Mouse (Mus musculus): ENCODE measurements around the gene Serpina6. TPM values are rescaled to one million over a fixed set of nuclear protein-coding genes. Genes with fewer than 3 reads are reported as not detected.

Gene Serpina6
- polyA plus RNA-seq, 1 experiment from 2014 or later: 0.63 TPM

- Histone ChIP-seq H3K9me3 (no peaks in the 10 kb centered on the region; the same call in 1 of the 2 replicates), H3K27me3 (no peaks in the 10 kb centered on the region)
Measured at GRCm38 (mm10) chr12:103655123-103656044, 1.6 kb downstream of the Serpina6 start.

GRCm38 (mm10) chr12:103653836-103654235 is 3.2 kb downstream of the Serpina6 start:
- H3K9ac ChIP-seq (replicated peaks): no peak overlapping the region
- 92% methylated on average over 2 of the region's 2 CpGs for WGBS

More at GRCm38 (mm10) chr12:103655123-103656044, 1.6 kb downstream of the Serpina6 start:
- no peak overlapping the region for H3K27ac ChIP-seq
- H3K4me2 ChIP-seq: no peak overlapping the region
- 84% methylated on average over 7 of the region's 7 CpGs for WGBS
- H3K9ac ChIP-seq (replicated peaks): no peak overlapping the region
- H3K4me1 ChIP-seq (replicated peaks): no peaks in the 10 kb centered on the region
- no peak overlapping the region for H3K4me3 ChIP-seq (replicated peaks)
- ATAC-seq (ENCODE audit: insufficient number of reproducible peaks, insufficient read depth, low FRiP score, low TSS enrichment, low read depth): no peak
- no peaks in the 10 kb centered on the region for H3K36me3 ChIP-seq

GRCm38 (mm10) chr12:103646314-103646713 is 10.7 kb downstream of the Serpina6 start:
- Histone ChIP-seq H3K4me3 (replicated peaks) (no peak overlapping the region), H3K9me3 (peaks cover 3% of the 10 kb centered on the region; the same call in 1 of the 2 replicates), H3K4me1 (replicated peaks) (no peaks in the 10 kb centered on the region), H3K4me2 (no peak overlapping the region), H3K27me3 (no peaks in the 10 kb centered on the region), H3K36me3 (no peaks in the 10 kb centered on the region), H3K9ac (replicated peaks) (no peak overlapping the region), H3K27ac (no peak overlapping the region)
- 82% methylated on average over 2 of the region's 2 CpGs for WGBS
- no peak for ATAC-seq (ENCODE audit: insufficient number of reproducible peaks, insufficient read depth, low FRiP score, low TSS enrichment, low read depth)

More at GRCm38 (mm10) chr12:103653836-103654235, 3.2 kb downstream of the Serpina6 start:
- Histone ChIP-seq H3K27ac (no peak overlapping the region), H3K36me3 (no peaks in the 10 kb centered on the region), H3K4me2 (no peak overlapping the region), H3K9me3 (peaks cover 3% of the 10 kb centered on the region; the same call in 1 of the 2 replicates), H3K27me3 (no peaks in the 10 kb centered on the region), H3K4me3 (replicated peaks) (no peak overlapping the region), H3K4me1 (replicated peaks) (no peaks in the 10 kb centered on the region)
- ATAC-seq (ENCODE audit: insufficient number of reproducible peaks, insufficient read depth, low FRiP score, low TSS enrichment, low read depth): no peak

DNA sequence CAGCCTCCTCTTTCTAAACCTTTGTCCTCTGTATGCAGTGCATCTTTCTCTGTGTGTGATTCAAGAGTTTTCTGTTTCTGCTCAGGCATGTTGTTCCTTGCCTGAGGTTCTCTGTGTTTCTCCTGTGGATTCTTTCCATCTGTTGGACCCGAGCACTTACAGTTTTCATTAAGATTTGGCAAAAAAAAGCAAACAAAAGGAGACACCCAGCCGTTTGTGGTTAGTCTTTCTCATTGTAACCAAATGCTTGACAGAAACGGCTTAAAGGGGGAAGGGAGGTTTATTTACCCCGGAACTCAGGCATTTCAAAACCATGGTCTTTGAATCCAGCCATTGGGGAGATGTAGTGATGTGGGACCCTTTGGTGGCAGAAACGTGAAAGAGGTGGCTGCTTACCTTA is 12.4 kb downstream of the Serpina6 start:
- H3K9me3 ChIP-seq: no peaks in the 10 kb centered on the region
- no peak overlapping the region for H3K4me2 ChIP-seq
- H3K9ac ChIP-seq (replicated peaks): no peak overlapping the region
- H3K27me3 ChIP-seq: no peaks in the 10 kb centered on the region
- WGBS: 48% methylated on average over 5 of the region's 5 CpGs
- no peaks in the 10 kb centered on the region for H3K36me3 ChIP-seq
- H3K4me1 ChIP-seq (replicated peaks): no peaks in the 10 kb centered on the region
- no peak overlapping the region for H3K4me3 ChIP-seq (replicated peaks)
- H3K27ac ChIP-seq: no peak overlapping the region
- ATAC-seq (ENCODE audit: insufficient number of reproducible peaks, insufficient read depth, low FRiP score, low TSS enrichment, low read depth): no peak

GRCm38 (mm10) chr12:103643818-103644217 is 13.2 kb downstream of the Serpina6 start:
- Histone ChIP-seq H3K27ac (no peak overlapping the region), H3K4me2 (no peak overlapping the region), H3K4me1 (replicated peaks) (no peaks in the 10 kb centered on the region), H3K27me3 (no peaks in the 10 kb centered on the region), H3K9ac (replicated peaks) (no peak overlapping the region), H3K9me3 (no peaks in the 10 kb centered on the region), H3K36me3 (no peaks in the 10 kb centered on the region), H3K4me3 (replicated peaks) (no peak overlapping the region)
- ATAC-seq (ENCODE audit: insufficient number of reproducible peaks, insufficient read depth, low FRiP score, low TSS enrichment, low read depth): no peak
- 79% methylated on average over 3 of the region's 3 CpGs for WGBS

- Histone ChIP-seq H3K27ac (no peak overlapping the region), H3K4me3 (replicated peaks) (no peak overlapping the region), H3K9ac (replicated peaks) (no peak overlapping the region), H3K4me1 (replicated peaks) (no peaks in the 10 kb centered on the region), H3K27me3 (no peaks in the 10 kb centered on the region), H3K36me3 (no peaks in the 10 kb centered on the region), H3K4me2 (no peak overlapping the region), H3K9me3 (no peaks in the 10 kb centered on the region)
- 2% methylated on average over 2 of the region's 2 CpGs for WGBS
- ATAC-seq (ENCODE audit: insufficient number of reproducible peaks, insufficient read depth, low FRiP score, low TSS enrichment, low read depth): no peak
Measured at GRCm38 (mm10) chr12:103643336-103643735, 13.7 kb downstream of the Serpina6 start.

- 76% methylated on average over 2 of the region's 2 CpGs for WGBS
- no peak overlapping the region for H3K9ac ChIP-seq (replicated peaks)
- no peaks in the 10 kb centered on the region for H3K27me3 ChIP-seq
- no peak for ATAC-seq (ENCODE audit: insufficient number of reproducible peaks, insufficient read depth, low FRiP score, low TSS enrichment, low read depth)
- H3K9me3 ChIP-seq: no peaks in the 10 kb centered on the region
- no peaks in the 10 kb centered on the region for H3K36me3 ChIP-seq
- H3K4me1 ChIP-seq (replicated peaks): no peaks in the 10 kb centered on the region
- H3K4me2 ChIP-seq: no peak overlapping the region
- H3K4me3 ChIP-seq (replicated peaks): no peak overlapping the region
- no peak overlapping the region for H3K27ac ChIP-seq
Measured at GRCm38 (mm10) chr12:103635846-103636245, 21.2 kb downstream of the Serpina6 start.

- 83% methylated on average over 2 of the region's 2 CpGs for WGBS
- H3K27ac ChIP-seq: no peak overlapping the region
Measured at GRCm38 (mm10) chr12:103634430-103634829, 22.6 kb downstream of the Serpina6 start.

GRCm38 (mm10) chr12:103631203-103631612 is 25.8 kb downstream of the Serpina6 start, which contains the start of gene Serpina10:
Serpina10 (minus strand) TSS chr12:103631444.
- Histone ChIP-seq H3K36me3 (no peaks in the 10 kb centered on the region), H3K27ac (no peak within 1 kb of the TSS), H3K27me3 (no peaks in the 10 kb centered on the region), H3K4me3 (replicated peaks) (no peak within 1 kb of the TSS), H3K9ac (replicated peaks) (no peak within 1 kb of the TSS), H3K9me3 (no peaks in the 10 kb centered on the region), H3K4me2 (no peak within 1 kb of the TSS), H3K4me1 (replicated peaks) (no peaks in the 10 kb centered on the region)
- ATAC-seq (ENCODE audit: insufficient number of reproducible peaks, insufficient read depth, low FRiP score, low TSS enrichment, low read depth): no peak
- 61% methylated on average over 3 of the region's 3 CpGs for WGBS

More at GRCm38 (mm10) chr12:103634430-103634829, 22.6 kb downstream of the Serpina6 start:
- no peak for ATAC-seq (ENCODE audit: insufficient number of reproducible peaks, insufficient read depth, low FRiP score, low TSS enrichment, low read depth)
- H3K4me1 ChIP-seq (replicated peaks): no peaks in the 10 kb centered on the region
- H3K9ac ChIP-seq (replicated peaks): no peak overlapping the region
- H3K36me3 ChIP-seq: no peaks in the 10 kb centered on the region
- no peak overlapping the region for H3K4me3 ChIP-seq (replicated peaks)
- no peaks in the 10 kb centered on the region for H3K27me3 ChIP-seq
- no peaks in the 10 kb centered on the region for H3K9me3 ChIP-seq
- no peak overlapping the region for H3K4me2 ChIP-seq

- H3K4me2 ChIP-seq: no peak overlapping the region
- H3K27me3 ChIP-seq: no peaks in the 10 kb centered on the region
- H3K4me3 ChIP-seq (replicated peaks): no peak overlapping the region
- no peak overlapping the region for H3K27ac ChIP-seq
- no peaks in the 10 kb centered on the region for H3K36me3 ChIP-seq
- no peak overlapping the region for H3K9ac ChIP-seq (replicated peaks)
- H3K9me3 ChIP-seq: no peaks in the 10 kb centered on the region
- no peak for ATAC-seq (ENCODE audit: insufficient number of reproducible peaks, insufficient read depth, low FRiP score, low TSS enrichment, low read depth)
- no peaks in the 10 kb centered on the region for H3K4me1 ChIP-seq (replicated peaks)
- WGBS: 75% methylated on average over 10 of the region's 10 CpGs
Measured at GRCm38 (mm10) chr12:103616860-103617261, 40.2 kb downstream of the Serpina6 start.

DNA sequence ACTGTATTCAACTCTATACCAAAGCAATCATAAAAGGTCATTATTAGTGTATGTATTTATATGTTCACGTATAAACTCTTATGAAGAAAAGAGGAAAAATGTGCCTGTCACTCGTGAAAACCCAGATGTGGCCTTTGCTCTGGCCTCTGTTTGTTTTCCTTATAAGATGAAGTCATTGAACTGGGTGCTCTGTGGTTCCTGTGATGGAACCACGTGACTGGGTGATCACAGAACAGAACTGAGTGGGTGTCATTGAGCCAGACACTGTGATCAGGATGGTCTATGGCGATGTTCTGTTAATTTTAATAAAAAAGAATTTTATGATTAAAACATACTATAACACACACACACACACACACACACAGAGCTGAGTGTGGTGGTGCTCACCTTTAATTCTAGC is 41.3 kb downstream of the Serpina6 start:
- Histone ChIP-seq H3K9me3 (no peaks in the 10 kb centered on the region), H3K27me3 (no peaks in the 10 kb centered on the region), H3K4me2 (no peak overlapping the region), H3K9ac (replicated peaks) (no peak overlapping the region), H3K27ac (no peak overlapping the region), H3K36me3 (no peaks in the 10 kb centered on the region), H3K4me3 (replicated peaks) (no peak overlapping the region), H3K4me1 (replicated peaks) (no peaks in the 10 kb centered on the region)
- no peak for ATAC-seq (ENCODE audit: insufficient number of reproducible peaks, insufficient read depth, low FRiP score, low TSS enrichment, low read depth)
- WGBS: 84% methylated on average over 4 of the region's 4 CpGs

All from limb, embryonic 12.5 days (tissue).